Mouse (Mus musculus) heart, postnatal 0 days (tissue): ENCODE results near the gene Akt3. TPM values are rescaled to one million over a fixed set of nuclear protein-coding genes. Genes with fewer than 3 reads are reported as not detected.

Source experiments
- ATAC-seq: fragments of 200-750 bp; cut with Nextera tagmentation; 2 replicates; pipeline ENCODE4 v1.8.0; 2017; ENCODE audit warnings: low read depth, moderate number of reproducible peaks, moderate library complexity; ENCODE audit not compliant: insufficient read depth
- DNase-seq: peaks from one replicate; pipeline ENCODE4 v3.0.0-alpha.2; 2016; ENCODE audit warnings: low spot score
- H3K27ac ChIP-seq: fragments of 300-500 bp; sonication (generic); 2 replicates; pipeline ENCODE4 v1.5.1; 2014; ENCODE audit warnings: low read depth, mild to moderate bottlenecking
- H3K27me3 ChIP-seq: fragments of 300-500 bp; sonication (generic); 2 replicates; pipeline ENCODE4 v1.6.1; 2014; ENCODE audit warnings: low read length, mixed read lengths; ENCODE audit not compliant: control insufficient read depth, insufficient read depth
- H3K36me3 ChIP-seq: fragments of 300-500 bp; sonication (generic); replicated peaks from 2 replicates; pipeline ENCODE4 v1.6.1; 2014; ENCODE audit warnings: low read length, mixed read lengths; ENCODE audit not compliant: control insufficient read depth, insufficient read depth
- H3K4me1 ChIP-seq: fragments of 300-500 bp; sonication (generic); 2 replicates; pipeline ENCODE4 v1.6.1; 2014; ENCODE audit warnings: antibody characterized with exemption; ENCODE audit not compliant: control insufficient read depth, insufficient read depth
- H3K4me2 ChIP-seq: fragments of 300-500 bp; sonication (generic); 2 replicates; pipeline ENCODE4 v1.6.1; 2014; ENCODE audit warnings: low read depth, mild to moderate bottlenecking, low read length, moderate library complexity
- H3K4me3 ChIP-seq: fragments of 300-500 bp; sonication (generic); 2 replicates; pipeline ENCODE4 v1.5.1; 2014; ENCODE audit warnings: low read depth, low read length
- H3K9ac ChIP-seq: fragments of 300-500 bp; sonication (generic); replicated peaks from 2 replicates; pipeline ENCODE4 v1.6.1; 2014; ENCODE audit warnings: low read depth, low read length, mixed read lengths
- H3K9me3 ChIP-seq: fragments of 300-500 bp; sonication (generic); replicated peaks from 2 replicates; pipeline ENCODE4 v1.6.1; 2016; ENCODE audit warnings: low read length; ENCODE audit not compliant: control insufficient read depth
- CTCF ChIP-seq: IDR thresholded peaks from 2 replicates; pipeline ENCODE4 v1.5.1; 2016; ENCODE audit warnings: antibody characterized with exemption, control low read depth, low read depth
- EP300 ChIP-seq: IDR thresholded peaks from 2 replicates; pipeline ENCODE4 v1.6.1; 2016; ENCODE audit warnings: antibody characterized with exemption, low read depth
- WGBS: fragments of 180-500 bp; shearing (Covaris S2); extraction: QIAGEN DNeasy Blood & Tissue Kit; methylation state at CpG from one replicate; pipeline ENCODE4 v1.1.7; 2014; 5-methylcytosine and 5-hydroxymethylcytosine counted together
- polyA plus RNA-seq: library from polyadenylated mRNA; unstranded; fragments of >200 nt; fragmentation: Nextera tagmentation; extraction: Ambion mirVana; gene quantifications from 2 replicates; pipeline ENCODE4 v1.2.1, GENCODE M21; 2015
- total RNA-seq: library from RNA; depleted of rRNA; stranded (reverse); fragments of >200 nt; gene quantifications from 2 replicates; pipeline ENCODE4 v1.2.3, GENCODE M21; 2014; ENCODE audit warnings: low replicate concordance

The Akt3 gene
- total and polyA plus RNA-seq, 2 experiments from 2014 or later = 2.6 to 9.9 TPM

DNA sequence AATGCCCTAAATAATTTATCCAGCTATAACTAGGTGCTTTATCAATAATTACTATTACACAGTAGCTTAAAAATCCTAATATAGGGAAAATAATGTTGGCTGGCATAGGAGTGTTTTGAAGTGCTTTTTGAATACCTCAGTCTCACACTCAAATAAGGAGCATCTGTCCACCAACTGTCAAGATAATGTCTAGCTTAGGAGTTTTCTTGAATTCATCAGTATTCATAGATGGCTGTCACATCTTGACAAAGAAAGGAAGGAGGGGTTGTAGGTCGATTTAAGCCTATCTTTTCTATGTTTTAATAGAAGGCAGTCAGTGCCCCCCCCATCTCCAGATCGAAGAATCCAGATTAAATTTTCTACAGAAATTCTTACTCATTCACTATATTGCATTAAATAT is 92.7 kb downstream of the Akt3 start:
- Histone ChIP-seq H3K4me2 (no peak overlapping the region), H3K27me3 (no peaks in the 10 kb centered on the region), H3K4me1 (no peaks in the 10 kb centered on the region), H3K9ac (no peak overlapping the region), H3K36me3 (no peaks in the 10 kb centered on the region), H3K4me3 (no peak overlapping the region), H3K9me3 (no peaks in the 10 kb centered on the region), H3K27ac (no peak overlapping the region)
- DNase-seq (no peak), ATAC-seq (no peak)
- TF ChIP-seq CTCF = no peak
- TF ChIP-seq EP300 = no peak
- 82% methylated on average over 2 of the region's 2 CpGs for WGBS

DNA sequence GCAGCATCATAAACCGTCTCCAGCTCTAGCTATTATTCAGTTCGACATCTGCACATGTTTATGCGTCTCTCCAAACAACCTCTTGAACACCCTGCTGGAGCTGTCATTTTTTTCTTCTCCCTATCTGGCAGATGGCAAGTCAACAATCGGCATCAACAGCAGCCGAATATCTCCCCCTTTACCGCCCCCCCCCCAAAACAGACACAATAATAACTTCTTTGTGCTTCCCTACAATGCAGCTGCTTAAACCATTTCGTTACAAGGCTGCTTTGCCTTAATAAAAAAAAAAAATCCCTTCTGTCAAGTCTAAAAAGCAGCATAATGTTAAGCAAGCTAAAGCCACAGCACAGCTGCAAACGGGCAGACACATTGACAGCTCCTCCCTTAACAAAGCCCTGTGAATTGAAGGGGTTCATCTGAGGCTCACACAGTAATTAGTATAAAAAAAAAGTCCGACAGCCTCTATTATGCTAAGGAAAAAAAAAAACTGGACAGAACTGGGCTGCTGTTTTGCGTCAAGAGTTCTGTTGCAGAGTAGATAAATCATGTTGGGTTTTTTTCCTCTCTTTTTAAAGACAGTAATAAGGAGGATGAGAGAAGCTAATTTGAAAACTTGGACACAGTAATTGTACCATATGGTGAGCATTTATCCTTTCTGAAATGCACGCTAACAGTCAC is 107.5 kb downstream of the Akt3 start:
- H3K36me3 ChIP-seq = no peaks in the 10 kb centered on the region
- ATAC-seq = no peak
- no peak overlapping the region for H3K27ac ChIP-seq
- H3K4me2 ChIP-seq = peak overlapping the region; percentile 23; the same call in 1 of the 2 replicates
- no peaks in the 10 kb centered on the region for H3K9me3 ChIP-seq
- TF ChIP-seq EP300 (no peak), CTCF (no peak)
- H3K27me3 ChIP-seq = no peaks in the 10 kb centered on the region
- no peaks in the 10 kb centered on the region for H3K4me1 ChIP-seq
- DNase-seq = peak; percentile 8
- no peak overlapping the region for H3K4me3 ChIP-seq
- 44% methylated on average over 11 of the region's 11 CpGs for WGBS
- no peak overlapping the region for H3K9ac ChIP-seq

DNA sequence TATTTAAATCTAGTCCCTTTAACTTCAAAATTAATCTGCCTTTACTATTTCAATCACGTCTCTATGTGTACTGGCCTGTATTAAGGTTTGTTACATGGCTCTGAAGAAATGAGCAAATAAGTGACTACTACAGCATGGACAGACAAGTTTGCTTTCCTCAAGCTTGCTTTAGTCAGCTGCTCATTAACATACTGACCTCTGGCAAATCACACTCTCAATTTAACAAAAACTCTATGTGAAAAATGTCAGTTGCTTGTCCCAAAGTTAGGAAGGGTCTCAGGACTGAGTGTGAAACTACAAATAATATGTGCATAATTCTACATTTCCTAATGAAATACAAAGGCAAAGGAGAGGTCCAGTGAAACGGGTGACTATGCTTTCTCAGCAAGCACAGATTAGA is 109.3 kb downstream of the Akt3 start:
- Histone ChIP-seq H3K36me3 (no peaks in the 10 kb centered on the region), H3K4me3 (no peak overlapping the region), H3K9ac (no peak overlapping the region), H3K27me3 (no peaks in the 10 kb centered on the region), H3K9me3 (no peaks in the 10 kb centered on the region), H3K4me1 (no peaks in the 10 kb centered on the region), H3K4me2 (no peak overlapping the region), H3K27ac (no peak overlapping the region)
- no peak for DNase-seq
- no peak for ATAC-seq
- WGBS = 74% methylated on average over 2 of the region's 2 CpGs
- no peak for TF ChIP-seq CTCF
- TF ChIP-seq EP300 = no peak

DNA sequence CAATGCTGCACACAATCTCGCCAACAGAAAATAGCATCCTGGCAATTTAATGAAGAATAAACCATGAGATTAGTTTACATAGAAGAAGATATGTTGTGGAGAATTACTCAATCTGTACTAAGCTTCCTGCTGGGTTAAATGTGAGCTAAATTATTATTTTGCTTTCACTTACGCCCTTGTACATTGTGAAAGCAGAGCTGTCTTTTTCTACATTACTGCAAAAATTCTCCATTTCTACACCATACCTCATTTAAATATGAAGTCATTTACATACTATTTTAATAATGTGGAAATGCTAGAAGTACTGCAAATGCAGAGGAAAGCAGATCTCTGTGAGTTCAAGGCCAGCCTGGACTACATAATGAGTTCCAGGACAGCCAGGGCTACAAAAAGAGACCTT is 116.5 kb downstream of the Akt3 start:
- DNase-seq = no peak
- Histone ChIP-seq H3K9ac (no peak overlapping the region), H3K27me3 (no peaks in the 10 kb centered on the region), H3K27ac (no peak overlapping the region), H3K4me2 (no peak overlapping the region), H3K4me3 (no peak overlapping the region), H3K4me1 (no peaks in the 10 kb centered on the region), H3K36me3 (no peaks in the 10 kb centered on the region), H3K9me3 (no peaks in the 10 kb centered on the region)
- TF ChIP-seq CTCF (no peak), EP300 (no peak)
- ATAC-seq = no peak
- WGBS = 94% methylated on average over 2 of the region's 2 CpGs

DNA sequence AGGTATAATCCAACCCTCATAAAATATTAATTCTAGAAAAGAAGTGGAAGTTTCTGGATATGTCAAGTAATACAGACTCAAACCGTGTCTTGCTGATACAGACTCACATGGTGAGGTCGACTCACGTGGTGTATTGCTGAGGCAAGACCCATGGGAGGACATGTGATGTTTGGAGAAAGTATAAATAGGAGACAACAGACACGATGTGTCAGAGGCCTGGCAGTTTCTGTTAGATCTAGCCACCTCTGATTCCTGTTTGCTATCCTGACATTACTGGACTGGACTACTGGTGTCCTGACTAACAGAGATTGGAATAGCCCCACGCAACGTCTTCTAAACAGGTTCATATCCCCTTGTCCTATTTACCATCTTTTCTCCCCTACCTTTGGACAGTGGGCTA is 118.4 kb downstream of the Akt3 start:
- ATAC-seq (no peak), DNase-seq (no peak)
- H3K9me3 ChIP-seq = no peaks in the 10 kb centered on the region
- H3K27ac ChIP-seq = no peak overlapping the region
- no peak overlapping the region for H3K4me3 ChIP-seq
- TF ChIP-seq CTCF (no peak), EP300 (no peak)
- no peak overlapping the region for H3K4me2 ChIP-seq
- H3K4me1 ChIP-seq = no peaks in the 10 kb centered on the region
- no peaks in the 10 kb centered on the region for H3K36me3 ChIP-seq
- WGBS = 64% methylated on average over 6 of the region's 6 CpGs
- no peak overlapping the region for H3K9ac ChIP-seq
- no peaks in the 10 kb centered on the region for H3K27me3 ChIP-seq

- Histone ChIP-seq H3K4me2 (no peak overlapping the region), H3K9me3 (no peaks in the 10 kb centered on the region), H3K27ac (no peak overlapping the region), H3K4me1 (no peaks in the 10 kb centered on the region), H3K27me3 (no peaks in the 10 kb centered on the region), H3K9ac (no peak overlapping the region), H3K4me3 (no peak overlapping the region), H3K36me3 (no peaks in the 10 kb centered on the region)
- DNase-seq = no peak
- ATAC-seq = no peak
- 63% methylated on average over 2 of the region's 2 CpGs for WGBS
- TF ChIP-seq CTCF = no peak
- no peak for TF ChIP-seq EP300
Measured at GRCm38 (mm10) chr1:177131458-177131857, 126.5 kb downstream of the Akt3 start.
